Mouse (Mus musculus) thymus, postnatal 36 days (tissue): ENCODE measurements around the gene Ugp2.
"Not testable (repeated sequence)": the region's sequence is repeated elsewhere in the genome, so short reads cannot be mapped to it uniquely, and the experiment has no call there.

Source experiments
- DNase-seq, 2 experiments: peaks; one replicate each; pipeline ENCODE4 v3.0.0; 2022; ENCODE audit warnings: mixed read lengths in 2 of 2

Ugp2 gene

GRCm38 (mm10) chr11:21332639-21333295 is 38.2 kb downstream of the Ugp2 start:
- no peak for DNase-seq

DNA sequence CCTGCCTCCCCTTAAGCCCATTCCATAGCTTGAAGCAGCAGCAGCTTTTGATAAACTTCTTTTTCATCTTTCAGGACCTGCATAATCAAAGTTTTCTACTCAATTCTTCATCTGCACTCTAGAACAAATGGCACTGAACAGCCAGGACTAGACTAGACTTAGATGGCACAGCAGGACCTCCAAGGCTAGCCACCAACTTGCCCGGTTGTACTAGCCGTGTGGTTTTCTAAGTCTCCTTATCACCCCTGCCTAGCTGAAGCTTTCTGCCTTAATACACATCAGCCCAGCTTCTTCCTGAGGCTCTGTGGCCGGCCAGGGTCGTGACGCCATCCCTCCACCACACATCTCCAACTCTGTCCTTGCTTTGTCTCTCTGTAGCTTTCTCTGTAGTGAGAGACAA is 42.9 kb downstream of the Ugp2 start:
- no peak for DNase-seq

GRCm38 (mm10) chr11:21327486-21327885 is 43.5 kb downstream of the Ugp2 start:
- no peak for DNase-seq

DNA sequence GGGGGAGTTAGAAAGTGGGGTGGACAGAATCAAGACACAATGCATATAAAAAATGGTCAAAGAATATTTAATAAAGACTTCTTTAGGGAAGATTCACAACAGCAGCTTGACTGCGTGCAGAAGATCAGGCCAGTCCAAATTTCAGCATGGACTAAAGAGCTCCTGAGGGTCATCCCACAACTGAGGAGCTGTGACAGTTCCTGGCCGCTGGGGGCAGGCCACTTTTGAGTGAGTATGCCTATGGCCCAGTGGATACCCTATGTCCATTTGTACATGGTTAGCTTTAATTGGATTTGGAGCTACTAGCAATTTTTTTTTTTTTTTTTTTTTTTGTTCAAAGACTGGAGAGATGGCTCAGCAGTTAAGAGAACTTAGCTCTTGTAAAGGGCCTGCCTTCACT is 44.2 kb downstream of the Ugp2 start:
- DNase-seq, result no peak

DNA sequence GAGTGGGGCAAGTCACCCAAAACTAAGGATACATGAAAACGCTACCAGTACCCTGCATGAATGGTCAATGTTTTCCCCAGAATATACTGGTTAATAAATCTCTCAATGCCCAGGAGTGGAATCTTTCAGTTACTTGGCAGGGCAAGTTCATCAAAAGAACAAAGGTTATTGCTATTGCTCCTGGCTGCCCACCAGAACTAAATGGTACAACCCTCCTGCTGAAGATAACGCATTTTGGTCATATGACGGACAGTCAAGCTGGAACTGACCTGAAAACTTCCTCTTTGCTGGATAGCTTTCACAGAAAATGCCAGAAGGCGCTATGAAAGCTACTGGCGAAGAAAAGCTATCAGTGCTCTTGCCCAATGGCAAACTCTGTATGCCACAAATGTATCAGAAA is 45.2 kb downstream of the Ugp2 start:
- no peak for DNase-seq

DNA sequence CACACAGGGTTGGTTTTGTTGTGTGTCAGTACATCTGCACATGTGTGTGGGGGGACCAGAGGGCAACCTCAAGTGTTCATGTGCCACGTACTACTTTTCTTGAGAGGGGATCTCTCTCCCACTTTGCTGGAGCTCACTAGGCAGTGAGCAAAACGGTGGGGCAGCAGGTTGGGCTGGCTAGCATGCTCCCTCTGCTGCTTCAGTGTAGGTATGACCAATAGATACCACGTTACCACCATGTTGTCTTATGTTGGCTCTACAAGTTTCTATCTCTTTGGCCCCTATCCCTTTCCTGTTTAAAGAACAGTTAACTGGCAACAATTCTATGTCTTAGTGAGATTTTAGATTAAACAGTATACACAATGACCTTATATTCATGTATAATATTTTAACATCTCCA is 48.7 kb downstream of the Ugp2 start:
- no peak for DNase-seq

DNA sequence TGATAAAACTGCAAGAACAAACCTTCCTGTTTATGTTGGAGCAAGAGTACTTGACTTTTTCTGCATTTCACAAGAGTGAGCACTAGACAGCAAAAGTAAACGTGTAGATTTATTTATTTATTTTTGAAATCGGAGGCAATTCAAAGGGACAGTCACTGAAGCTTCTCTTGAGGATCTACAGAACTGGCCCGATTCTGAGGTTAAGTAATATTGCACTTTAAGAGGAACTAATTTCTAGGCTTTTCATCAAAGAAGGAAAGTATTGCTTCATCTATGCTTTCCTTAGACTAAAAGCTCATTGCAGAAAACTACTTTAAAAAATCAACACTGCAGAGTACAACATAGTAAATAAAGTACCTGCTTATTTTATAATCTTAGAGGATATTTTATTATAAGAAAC is 49.4 kb downstream of the Ugp2 start:
- no peak for DNase-seq

DNA sequence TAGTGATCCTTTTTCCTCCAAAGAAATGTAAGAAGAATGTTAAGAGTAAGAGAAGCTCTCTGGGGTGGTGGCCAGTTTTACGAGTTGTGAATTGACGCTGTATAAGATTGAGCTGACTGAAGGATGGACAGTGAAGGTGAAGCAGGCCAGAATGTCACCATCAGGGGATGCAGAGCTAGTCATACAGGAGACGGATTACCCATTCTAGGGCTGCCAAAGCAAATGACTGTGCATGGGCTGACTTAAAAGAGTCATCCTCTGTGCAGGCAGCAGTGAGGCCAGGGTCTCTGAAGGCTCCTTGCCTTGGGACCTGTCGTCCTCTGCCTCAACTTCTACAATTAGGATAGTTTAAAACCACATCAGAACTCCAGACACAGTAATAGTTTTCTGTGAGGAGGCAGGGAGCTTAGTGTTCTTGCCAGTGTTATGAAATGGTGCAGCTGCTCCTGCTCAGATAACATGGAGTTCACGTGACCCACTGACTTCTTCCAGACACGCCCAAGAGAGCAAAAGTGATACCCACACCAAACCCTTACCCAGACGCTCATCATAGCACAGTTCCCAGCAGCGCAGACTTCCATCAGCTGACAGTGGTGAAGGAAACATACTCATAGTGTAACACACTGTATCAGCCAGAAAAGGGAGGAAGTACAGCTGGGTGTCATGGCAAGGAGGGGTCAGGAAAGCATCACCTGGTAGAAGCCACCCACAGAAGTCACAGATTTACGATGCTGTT is 56.9 kb downstream of the Ugp2 start:
- no peak for DNase-seq

- DNase-seq, result no peak
Observed at GRCm38 (mm10) chr11:21309516-21309915, 61.5 kb downstream of the Ugp2 start.

DNA sequence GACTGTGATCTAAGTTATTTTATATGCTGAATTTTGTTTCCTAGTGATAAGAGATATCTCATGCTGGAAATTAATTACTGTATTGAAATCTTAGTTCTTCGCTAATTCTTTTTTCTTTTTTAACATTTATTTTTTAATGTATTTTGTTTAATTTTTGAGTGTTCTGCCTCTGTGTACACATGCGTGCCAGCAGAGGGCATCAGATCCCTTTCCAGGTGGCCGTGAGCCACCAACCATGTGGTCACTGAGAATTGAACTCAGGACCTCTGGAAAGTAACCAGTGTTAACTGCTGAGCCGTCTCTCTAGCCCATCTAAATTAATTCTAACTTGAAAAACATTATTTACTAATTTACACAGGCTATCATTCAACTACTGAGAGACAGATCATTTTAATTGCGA is 62.9 kb downstream of the Ugp2 start:
- no peak for DNase-seq

GRCm38 (mm10) chr11:21307078-21307668 is 63.8 kb downstream of the Ugp2 start:
- no peak for DNase-seq

DNA sequence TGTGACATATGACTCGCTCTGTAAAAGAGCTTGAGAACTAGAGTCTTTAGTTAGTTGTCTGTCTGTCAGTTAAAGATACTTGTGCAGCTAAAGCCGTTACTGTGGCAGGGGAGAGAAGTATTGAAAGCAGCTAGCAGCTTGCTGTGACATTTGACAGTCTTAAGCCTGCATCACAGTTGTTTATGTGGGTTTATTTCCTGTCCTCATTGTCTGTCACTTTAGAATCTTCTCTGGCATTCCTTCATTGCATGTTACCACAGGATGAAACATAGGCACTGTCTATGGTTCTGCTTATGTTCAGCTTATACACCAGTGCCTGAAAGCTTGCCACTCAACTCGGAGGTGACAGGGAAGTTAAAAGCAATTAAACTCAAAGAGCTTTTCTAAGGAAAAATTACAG is 67.4 kb downstream of the Ugp2 start:
- DNase-seq, result no peak

DNA sequence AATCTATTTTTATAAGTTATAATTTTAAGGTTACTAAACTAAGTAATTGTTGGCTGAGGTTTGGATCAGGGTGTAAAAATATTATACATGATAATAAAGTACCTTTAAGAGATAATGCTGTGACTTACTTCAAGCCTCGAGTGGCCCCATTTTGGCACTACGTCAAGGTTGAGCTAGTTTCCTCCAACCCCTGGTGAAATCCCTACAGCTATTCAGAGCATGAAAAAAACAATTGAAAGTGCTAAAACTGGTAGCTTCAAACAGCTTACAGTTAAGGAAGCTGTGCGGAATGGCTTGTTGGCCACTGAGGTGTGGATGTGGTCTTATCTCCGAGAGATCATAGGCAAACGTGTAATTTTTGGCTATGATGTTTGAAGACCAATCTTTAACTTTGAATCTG is 75.5 kb downstream of the Ugp2 start:
- no peak for DNase-seq

DNA sequence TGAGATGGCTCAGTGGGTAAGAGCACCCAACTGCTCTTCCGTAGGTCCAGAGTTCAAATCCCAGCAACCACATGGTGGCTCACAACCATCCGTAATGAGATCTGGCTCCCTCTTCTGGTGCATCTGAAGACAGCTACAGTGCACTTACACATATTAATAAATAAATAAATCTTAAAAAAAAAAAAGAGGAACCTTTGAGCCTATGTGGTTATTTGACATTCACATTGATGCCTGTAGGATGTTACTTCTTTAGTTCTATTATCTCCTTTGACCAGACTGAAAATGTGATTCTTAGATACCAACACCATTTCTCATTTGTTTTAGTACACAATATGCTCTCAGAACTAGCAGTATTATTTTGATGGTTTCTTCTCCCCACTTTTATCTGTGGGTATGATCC is 82.8 kb downstream of the Ugp2 start:
- DNase-seq, result not testable (repeated sequence)

- DNase-seq, result no peak
Observed at GRCm38 (mm10) chr11:21286391-21286790, 84.6 kb downstream of the Ugp2 start.

DNA sequence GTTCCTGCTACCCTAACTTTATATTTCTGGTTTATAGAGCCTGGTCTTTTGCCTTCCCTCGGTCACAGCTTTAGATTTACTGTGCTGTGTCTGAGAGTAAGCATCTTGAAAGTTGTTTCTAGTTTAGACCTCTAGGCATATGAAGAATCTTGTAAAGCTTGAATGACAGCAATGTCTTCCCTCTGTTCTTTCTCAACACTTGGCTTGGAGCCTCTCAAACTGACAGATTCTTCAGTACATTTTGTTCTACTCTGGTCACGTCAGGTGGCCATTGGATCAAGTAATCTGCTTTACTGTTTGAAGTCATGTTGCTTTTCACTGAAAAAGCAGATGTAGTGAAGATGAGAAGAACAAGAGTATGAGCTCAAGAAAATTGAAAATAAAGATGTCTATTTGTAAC is 94.8 kb downstream of the Ugp2 start:
- no peak for DNase-seq
